Mouse (Mus musculus) urinary bladder, postnatal 25 days (tissue): ENCODE data around the gene Thnsl2.
A peak's percentile ranks its signal among the peaks of the same experiment; 100 is the strongest.

ENCODE experiments used
- DNase-seq: peaks from one replicate; pipeline ENCODE4 v3.0.0; 2022; ENCODE audit warnings: low spot score

Gene Thnsl2

GRCm38 (mm10) chr6:71131038-71131437 lies 13.2 kb downstream of the Thnsl2 start:
- DNase-seq: no peak

DNA sequence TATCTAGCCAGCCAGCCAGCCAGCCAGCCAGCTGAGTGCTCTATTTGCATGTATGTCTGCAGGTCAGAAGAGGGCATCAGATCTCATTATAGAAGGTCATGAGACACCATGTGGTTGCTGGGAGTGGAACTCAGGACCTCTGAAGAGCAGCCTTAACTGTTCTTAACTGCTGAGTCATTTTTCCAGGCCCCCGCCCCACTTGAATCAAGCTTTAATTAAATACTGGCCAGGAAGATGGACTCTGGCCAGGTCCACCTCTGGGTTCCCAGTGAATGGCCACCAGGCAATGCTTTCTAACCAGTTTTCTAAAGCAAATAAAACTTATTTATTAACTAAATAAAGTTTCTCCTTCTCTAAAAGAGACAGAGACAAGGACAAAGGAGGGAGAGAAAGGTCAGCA lies 14.0 kb downstream of the Thnsl2 start:
- DNase-seq: no peak

DNA sequence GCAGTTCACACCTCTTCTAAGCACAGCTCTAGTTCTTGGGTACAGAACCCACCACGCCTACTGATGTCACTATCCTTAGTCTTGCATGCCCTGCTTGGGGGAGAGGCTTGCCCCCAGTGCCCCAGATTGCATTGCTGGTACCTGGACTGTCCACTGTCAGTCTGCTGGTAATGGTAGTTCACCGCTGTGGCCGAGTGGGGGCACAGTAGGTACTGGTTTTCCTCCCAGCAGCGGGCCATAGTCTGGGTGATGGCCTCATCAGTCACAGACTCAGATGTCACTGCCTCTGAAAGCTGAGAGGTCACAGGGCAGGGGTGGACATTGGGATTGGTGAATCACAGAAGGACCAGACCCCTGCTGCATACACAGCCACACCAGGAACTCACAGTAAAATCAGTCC lies 15.2 kb downstream of the Thnsl2 start:
- no peak for DNase-seq

GRCm38 (mm10) chr6:71126290-71126689 lies 17.9 kb downstream of the Thnsl2 start:
- DNase-seq: no peak

GRCm38 (mm10) chr6:71125043-71125893 lies 19.0 kb downstream of the Thnsl2 start:
- DNase-seq: peak; percentile 71

DNA sequence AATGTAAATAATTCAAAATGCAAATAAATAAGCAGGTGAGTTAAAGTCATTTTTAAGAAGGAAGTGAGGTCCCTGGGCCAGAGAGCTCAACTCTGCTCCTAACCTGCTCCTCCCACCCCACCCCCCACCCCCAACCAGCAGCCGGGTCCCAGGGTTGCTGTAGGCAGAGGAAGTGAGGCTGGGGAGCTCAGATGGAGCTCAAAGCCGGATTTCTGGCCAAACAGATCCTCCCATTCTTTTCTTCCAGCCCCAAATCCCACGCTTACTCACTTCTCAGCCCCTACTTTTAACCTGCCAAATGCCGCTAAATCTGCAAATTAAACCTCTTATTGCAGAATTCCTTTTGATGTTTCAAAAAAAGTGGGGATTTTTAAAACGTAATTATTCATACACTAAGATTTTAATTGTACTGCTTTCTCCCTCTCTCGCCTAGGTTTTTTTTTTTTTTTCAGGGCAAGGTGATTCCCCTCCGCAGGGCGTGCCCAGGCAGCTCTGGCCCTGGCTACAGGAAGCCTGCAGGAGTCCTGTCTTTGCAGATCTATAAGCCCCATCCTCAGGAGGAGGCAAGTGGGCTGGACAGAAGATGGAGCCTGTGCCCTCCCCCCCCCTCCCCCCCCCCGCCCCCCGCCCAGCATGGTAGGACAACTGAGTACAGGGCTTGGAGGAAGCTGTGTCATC lies 24.5 kb downstream of the Thnsl2 start:
- DNase-seq: no peak

GRCm38 (mm10) chr6:71111419-71112113 lies 32.7 kb downstream of the Thnsl2 start:
- DNase-seq: no peak

DNA sequence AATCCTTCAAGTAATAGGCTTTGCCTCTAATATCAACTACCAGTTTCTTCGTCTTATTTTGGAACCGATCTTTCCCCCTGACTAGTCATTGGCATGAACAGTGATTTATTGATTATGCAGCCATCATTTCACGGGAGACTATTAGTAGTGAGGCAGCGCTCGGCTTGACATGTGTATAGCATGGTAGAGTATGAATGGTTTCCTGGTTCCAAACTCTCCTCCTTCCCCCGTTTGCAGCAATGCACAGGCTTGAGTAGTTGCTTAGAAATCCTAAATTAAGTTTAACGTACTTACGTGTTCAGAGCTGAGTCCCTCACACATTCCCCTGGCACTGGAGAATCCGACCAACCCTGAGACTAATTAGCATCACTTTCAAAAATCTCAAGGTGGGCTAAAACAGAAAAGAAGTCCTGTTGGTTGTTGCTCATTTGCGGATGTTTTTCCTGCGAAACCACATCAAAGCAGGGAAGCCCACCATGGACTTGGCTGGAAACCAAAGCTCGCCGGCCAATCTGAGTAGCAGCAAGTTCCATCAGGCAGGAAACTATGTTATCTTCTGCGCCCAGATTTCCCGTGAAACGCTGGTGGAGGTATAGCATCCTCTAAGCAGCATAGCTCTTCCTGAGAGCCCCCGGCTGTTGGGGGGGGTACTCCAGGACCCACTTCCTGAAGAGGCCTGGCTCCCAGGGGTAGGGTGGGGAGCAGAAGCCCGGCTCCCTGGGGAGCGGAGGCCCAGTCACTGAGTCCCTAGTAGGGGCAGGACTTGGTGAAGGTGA lies 37.9 kb downstream of the Thnsl2 start:
- DNase-seq: no peak

DNA sequence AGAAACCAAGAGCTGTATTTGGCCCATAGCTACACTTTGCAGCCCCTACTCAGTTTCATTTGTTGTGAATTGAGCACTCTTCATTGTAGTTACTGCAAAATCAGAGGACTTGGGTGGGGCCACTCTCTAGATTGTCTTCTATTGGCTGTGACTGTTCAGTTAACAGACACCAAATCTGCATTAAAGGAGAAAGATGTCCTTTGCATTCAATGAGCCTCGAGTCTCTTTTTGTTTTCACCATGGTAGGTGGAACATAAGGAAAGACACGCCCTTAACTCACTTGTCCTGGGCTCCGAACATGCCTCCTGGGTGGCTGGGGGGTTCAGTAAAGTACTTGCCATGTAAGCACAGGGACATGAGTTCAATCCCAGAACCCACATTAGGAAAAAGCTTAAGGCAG lies 48.1 kb downstream of the Thnsl2 start:
- DNase-seq: no peak

DNA sequence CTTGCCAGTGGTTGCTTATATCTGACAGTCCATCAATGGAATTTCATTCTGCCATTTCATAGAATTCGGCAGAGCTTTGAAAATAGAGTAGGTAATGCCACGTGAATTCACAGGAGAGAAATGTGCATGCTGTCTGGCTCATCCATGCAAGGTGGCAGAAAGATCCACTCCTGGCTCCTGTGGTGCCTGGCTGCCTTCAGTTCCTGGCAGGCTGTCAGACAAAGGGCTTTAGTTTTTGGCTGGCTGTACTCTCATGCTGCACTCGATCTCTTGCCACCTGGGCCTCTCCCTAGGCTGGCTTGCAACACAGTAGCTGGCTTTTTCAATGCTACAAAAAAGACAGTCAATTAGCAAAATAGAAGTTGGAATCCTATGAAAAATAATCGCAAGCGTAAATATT lies 49.5 kb downstream of the Thnsl2 start:
- no peak for DNase-seq

DNA sequence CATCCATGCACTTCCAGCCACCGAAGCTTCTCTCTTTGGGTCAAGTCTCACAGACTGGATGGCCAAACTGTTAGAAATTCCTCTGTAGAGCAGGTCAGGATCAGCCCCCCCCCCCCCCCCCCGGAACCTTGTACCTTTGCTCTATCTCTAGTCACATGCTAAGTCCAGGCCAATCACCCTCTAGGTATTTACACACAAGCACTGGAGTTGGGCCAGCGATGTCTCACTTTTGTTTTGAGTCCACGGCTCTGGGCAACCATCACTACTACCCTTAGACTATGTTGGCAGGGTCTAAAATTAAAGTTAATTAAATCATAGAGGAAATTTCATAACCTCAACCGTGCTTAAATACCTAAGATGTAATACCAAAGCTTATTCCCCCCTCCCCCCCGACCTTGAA lies 50.6 kb downstream of the Thnsl2 start:
- DNase-seq: no peak

- DNase-seq: no peak
Measured at GRCm38 (mm10) chr6:71090475-71090874, 53.8 kb downstream of the Thnsl2 start.

GRCm38 (mm10) chr6:71089735-71090134 lies 54.5 kb downstream of the Thnsl2 start:
- DNase-seq: no peak

DNA sequence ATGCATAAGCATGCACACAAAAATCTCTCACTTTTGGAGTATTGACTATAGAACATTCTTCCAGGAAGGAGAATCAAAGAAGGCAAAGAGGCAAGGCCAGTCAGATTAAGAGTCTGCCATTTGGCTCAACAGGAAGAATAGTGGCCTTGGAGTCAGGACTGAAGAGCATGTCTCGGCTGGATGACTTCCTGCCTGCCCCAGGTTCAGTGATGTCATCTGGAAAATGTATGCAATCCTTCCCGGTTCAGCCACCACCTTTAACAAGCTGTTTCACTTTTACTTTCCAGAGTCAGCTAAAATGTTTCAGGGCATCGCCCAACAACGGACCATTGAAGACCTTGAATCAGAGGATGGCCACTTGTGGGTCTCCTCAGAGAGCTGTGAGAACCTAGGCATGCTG lies 55.2 kb downstream of the Thnsl2 start:
- DNase-seq: no peak

DNA sequence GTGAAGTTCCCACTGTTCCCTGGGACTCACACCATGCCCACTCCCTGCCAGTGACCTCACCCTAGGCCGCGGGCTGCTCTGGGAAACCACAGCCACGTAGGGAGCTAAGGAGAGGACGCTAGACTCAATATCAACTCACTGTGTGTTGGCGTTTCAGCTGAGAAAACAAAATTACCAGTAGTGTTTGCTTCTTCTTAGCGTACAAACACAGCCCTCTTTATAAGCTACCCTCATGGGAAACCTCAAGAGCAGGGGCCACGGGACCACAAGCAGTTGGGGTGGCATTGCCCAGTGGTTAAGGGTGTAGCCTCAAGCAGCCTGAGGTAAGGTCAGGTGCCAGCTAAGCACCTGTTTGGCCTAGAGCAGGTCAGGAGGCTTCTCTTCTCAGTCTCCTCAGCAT lies 60.8 kb downstream of the Thnsl2 start:
- no peak for DNase-seq

GRCm38 (mm10) chr6:71082084-71082483 lies 62.2 kb downstream of the Thnsl2 start:
- no peak for DNase-seq

- no peak for DNase-seq
Measured at GRCm38 (mm10) chr6:71081230-71081629, 63.0 kb downstream of the Thnsl2 start.
